Mouse (Mus musculus): ENCODE results near the gene Pirt. TPM values are rescaled to one million over a fixed set of nuclear protein-coding genes. Genes with fewer than 3 reads are reported as not detected.

Gene Pirt
- total RNA-seq, 1 experiment from 2014 or later: not detected

DNA sequence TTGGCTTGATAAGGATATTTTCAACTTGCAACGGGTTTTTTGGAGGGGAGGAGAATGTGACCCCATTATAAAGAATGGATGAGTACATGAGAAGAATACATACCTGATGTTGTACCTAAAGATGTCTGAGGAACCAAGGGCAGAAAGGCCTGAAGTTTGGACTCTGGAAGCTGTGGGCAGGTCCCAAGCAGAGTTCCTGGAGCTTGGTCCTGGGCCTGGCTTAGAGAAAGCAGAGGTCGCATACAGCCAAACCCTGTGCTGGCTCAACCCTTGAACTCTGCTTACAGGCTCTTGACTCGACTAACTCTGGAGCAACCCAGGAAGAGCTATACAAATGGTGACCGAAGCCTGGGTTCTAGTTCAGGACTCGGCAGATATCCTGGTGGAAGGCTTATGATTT is 30.2 kb downstream of the Pirt start:
- no peak for ATAC-seq (replicated peaks; ENCODE audit: insufficient number of reproducible peaks, low FRiP score, low TSS enrichment, poor library complexity, severe bottlenecking)

- ATAC-seq (replicated peaks; ENCODE audit: insufficient number of reproducible peaks, low FRiP score, low TSS enrichment, poor library complexity, severe bottlenecking): no peak
Measured at GRCm38 (mm10) chr11:66945224-66945767, 33.5 kb downstream of the Pirt start.

DNA sequence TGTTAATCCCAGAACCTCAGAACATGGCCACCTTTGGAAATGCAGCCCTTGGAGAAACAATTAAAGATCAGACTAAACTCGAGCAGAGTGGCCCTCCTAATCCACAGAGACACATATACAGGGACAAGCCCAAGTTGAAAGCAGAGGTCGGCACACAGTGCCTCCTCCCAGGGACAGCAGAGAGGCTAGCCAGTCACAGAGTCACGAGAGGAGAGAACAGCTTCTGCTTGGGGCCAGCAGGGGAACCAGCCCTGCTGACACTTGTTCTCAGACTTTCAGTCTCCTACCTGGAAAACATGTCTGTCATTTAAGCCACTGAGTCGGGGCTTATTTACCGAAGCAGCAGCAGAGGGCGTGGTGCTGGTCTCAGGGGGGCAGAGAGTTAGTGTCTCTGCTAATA is 34.7 kb downstream of the Pirt start:
- no peak for ATAC-seq (replicated peaks; ENCODE audit: insufficient number of reproducible peaks, low FRiP score, low TSS enrichment, poor library complexity, severe bottlenecking)

DNA sequence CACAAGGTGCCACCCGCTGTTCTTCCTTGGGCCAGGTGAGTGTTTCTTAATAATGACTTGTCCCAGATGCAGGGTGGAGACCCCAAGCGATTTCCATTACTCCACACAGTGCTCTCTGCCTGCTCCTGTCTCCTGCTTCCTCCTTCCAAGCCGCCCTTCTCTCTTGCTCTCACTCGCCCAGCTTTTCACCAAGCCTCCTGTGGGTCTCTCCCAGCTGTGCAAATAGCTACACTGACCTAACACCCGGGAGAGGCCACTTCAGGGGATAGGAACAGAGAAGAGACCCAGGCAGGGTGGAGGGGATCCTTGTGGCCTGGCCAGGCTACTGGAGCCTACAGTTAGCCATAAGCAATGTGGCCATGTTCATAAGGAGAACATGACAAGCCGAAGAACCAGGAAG is 35.1 kb downstream of the Pirt start:
- ATAC-seq (replicated peaks; ENCODE audit: insufficient number of reproducible peaks, low FRiP score, low TSS enrichment, poor library complexity, severe bottlenecking): no peak

DNA sequence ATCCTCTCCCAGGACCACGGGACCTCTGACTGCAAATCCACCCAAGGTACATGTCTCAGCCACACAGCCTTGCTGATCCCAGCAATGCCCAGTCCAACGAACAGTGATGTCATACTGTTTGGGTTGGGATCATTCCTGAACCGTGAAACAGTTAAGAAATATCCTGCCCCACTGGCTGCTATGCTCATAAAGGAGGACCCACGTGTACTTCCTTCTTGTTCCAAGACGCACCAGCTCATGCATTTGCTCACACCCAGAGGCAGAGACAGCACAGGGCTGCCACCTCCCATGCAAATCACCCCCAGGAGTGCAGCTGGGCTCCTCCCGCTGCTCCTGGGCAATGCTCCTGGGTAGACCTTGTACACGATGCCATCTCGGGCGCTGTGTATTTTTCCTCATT is 44.5 kb downstream of the Pirt start, which contains the start of gene Tmem238l:
TSS of gene Tmem238l (plus strand) at position 336 of the 400 bp plus-strand sequence.
- no peak for ATAC-seq (replicated peaks; ENCODE audit: insufficient number of reproducible peaks, low FRiP score, low TSS enrichment, poor library complexity, severe bottlenecking)

DNA sequence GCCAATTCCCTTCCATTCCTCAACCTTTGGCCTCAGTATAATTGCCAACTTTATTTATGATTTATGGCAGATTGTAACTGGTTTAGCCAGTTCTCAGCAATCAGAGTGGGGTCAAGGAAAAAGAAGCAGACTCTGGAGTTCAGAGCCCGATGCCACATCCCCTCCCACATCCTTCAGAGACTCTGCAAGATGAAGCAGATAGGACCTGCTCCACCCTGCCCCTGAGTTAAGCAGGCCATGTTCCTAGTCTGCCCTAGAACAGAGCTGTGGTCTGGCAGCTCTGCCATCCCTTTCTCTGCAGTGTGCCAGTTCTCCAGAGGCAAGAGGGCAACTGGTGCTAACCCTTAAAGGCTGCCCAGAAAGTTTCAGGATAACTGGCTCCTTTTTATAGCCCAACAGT is 49.0 kb downstream of the Pirt start:
- ATAC-seq (replicated peaks; ENCODE audit: insufficient number of reproducible peaks, low FRiP score, low TSS enrichment, poor library complexity, severe bottlenecking): no peak

DNA sequence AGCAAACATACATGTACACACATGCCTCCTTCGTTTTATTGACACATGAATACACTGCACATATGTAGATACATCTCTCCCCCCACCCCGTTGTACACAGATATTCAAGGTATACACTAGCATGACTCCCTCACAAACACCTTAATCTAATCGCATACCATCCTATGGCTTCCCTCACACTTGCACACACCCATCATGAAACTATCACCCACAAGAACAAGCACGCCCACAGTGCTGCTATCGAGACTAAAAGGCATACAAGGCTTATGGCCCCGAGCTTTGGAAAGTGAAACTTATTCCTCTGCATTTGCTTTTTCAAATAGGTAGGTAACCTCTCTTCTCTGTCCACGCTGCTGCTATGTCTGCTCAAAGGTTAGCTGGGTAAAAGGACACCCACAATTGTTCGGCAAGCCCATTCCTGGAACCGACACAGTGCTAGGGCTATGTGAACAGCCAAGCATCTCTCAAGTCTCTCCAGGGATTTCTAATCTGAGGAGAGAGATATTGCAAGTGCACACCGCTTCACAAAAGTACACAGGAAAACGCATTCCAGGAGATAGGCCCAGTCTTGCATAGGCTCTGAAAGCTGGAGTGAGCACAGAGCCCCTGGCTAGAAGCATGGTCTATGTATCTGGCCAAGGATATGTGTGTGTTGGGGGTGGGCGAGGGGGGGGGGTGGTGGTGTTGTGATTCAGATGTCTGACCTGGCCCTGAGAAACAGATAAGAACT is 49.8 kb downstream of the Pirt start:
- no peak for ATAC-seq (replicated peaks; ENCODE audit: insufficient number of reproducible peaks, low FRiP score, low TSS enrichment, poor library complexity, severe bottlenecking)

DNA sequence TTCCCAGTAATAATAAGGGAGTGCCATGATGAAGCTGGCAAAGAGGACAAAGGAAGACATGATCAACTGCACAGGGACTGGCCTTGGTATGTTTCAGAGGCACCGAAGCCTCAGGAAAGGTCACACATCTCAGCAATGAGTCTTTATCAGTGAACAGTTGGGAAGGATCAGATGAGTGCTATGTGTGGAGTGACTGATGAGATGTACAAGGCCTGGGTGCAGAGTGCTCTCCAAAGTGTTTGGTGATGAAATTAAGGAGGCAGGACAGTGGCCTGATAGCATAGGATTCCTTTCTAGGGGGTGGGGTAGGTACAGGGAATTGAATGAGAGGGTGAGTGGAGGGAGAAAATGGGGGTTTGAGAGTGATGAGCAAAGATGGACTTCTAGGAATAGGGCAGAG is 51.7 kb downstream of the Pirt start:
- ATAC-seq (replicated peaks; ENCODE audit: insufficient number of reproducible peaks, low FRiP score, low TSS enrichment, poor library complexity, severe bottlenecking): no peak

DNA sequence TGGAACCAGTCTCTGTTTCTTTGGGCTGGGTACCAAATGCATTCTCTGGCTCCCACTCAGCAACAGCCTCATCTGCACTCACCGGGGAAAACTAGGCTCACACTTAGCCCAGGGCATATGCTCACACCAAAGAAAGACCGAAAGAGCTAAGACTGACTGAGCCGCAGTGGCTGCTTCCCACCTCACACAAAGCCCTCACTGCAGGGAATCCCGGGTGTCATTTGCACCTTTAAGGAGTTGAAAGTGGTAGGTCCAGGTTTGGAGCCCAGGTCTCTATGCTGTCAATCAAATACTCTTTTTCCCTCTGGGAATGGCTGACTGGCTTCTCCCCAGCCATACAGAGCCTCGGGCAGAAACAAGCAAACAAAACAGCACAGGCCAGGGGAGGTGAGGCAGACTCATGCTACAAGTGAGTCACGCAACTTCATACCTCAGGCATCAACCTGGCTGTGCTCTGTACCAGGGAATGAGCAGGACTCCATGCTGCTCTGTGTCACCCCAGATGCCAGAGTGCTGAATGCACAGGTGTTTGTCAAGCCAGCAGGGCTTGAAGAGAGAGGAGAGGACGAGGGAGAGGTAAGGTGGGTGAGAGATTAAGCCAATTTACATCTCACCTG is 54.8 kb downstream of the Pirt start:
- ATAC-seq (replicated peaks; ENCODE audit: insufficient number of reproducible peaks, low FRiP score, low TSS enrichment, poor library complexity, severe bottlenecking): no peak

DNA sequence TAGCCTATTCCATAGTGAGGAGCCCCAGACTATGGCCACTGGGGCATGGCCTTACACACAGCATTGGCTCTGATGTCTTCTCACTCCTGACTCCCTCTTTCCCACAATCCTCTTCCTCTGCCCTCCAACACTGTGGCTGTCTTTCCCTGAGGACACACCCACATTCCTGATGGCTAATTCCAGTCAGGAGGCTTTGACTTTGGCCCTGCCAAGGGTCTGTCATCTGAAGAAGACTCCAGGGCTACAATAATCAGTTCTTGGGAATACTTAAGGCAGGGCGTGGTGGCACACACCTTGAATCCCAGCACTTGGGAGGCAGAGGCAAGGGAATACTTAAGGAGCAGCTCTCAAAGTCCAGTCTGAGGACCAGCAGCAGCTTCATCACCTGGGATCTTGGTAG is 56.8 kb downstream of the Pirt start:
- ATAC-seq (replicated peaks; ENCODE audit: insufficient number of reproducible peaks, low FRiP score, low TSS enrichment, poor library complexity, severe bottlenecking): no peak

- no peak for ATAC-seq (replicated peaks; ENCODE audit: insufficient number of reproducible peaks, low FRiP score, low TSS enrichment, poor library complexity, severe bottlenecking)
Measured at GRCm38 (mm10) chr11:66973507-66973906, 61.7 kb downstream of the Pirt start.

- no peak for ATAC-seq (replicated peaks; ENCODE audit: insufficient number of reproducible peaks, low FRiP score, low TSS enrichment, poor library complexity, severe bottlenecking)
Measured at GRCm38 (mm10) chr11:66975606-66976330, 64.0 kb downstream of the Pirt start.

Other genes starting within 250 kb of the Pirt start
- not detected in 3 replicates for gene Tmem238l, start 44.7 kb downstream of the Pirt start, total RNA-seq (2017)
- 1.3 to 4.1 TPM in 2 of 3 replicates, not detected in the other for gene Tmem220, start 113.2 kb downstream of the Pirt start, total RNA-seq (2017)
- gene Adprm, start 140.6 kb downstream of the Pirt start, total RNA-seq (2017): 32.8 to 44.4 TPM (median 35.9 TPM) in 3 replicates
- 13.8 to 17.9 TPM (median 14.6 TPM) in 3 replicates for gene Sco1, start 140.7 kb downstream of the Pirt start, total RNA-seq (2017)
- gene Myh3, start 166.3 kb downstream of the Pirt start, total RNA-seq (2017): not detected in 3 replicates